Mouse (Mus musculus) kidney, embryonic 14.5 days (tissue): ENCODE data around the gene Rce1. TPM values are rescaled to one million over a fixed set of nuclear protein-coding genes. Genes with fewer than 3 reads are reported as not detected.
"Not testable (repeated sequence)": the region's sequence is repeated elsewhere in the genome, so short reads cannot be mapped to it uniquely, and the experiment has no call there.

ENCODE experiments used
- ATAC-seq: fragments of 200-750 bp; cut with Nextera tagmentation; 2 replicates; pipeline ENCODE4 v1.8.0; 2017; ENCODE audit warnings: moderate number of reproducible peaks, mild to moderate bottlenecking, moderate TSS enrichment, moderate library complexity; ENCODE audit not compliant: low FRiP score, low TSS enrichment
- H3K27ac ChIP-seq: fragments of 300-500 bp; sonication (generic); 2 replicates; pipeline ENCODE4 v1.5.1; 2014; ENCODE audit warnings: low read depth, mild to moderate bottlenecking, low read length, moderate library complexity, mixed read lengths
- H3K27me3 ChIP-seq: fragments of 300-500 bp; sonication (generic); 2 replicates; pipeline ENCODE4 v1.6.1; 2014; ENCODE audit warnings: mild to moderate bottlenecking, low read length; ENCODE audit not compliant: control insufficient read depth, insufficient read depth
- H3K36me3 ChIP-seq: fragments of 300-500 bp; sonication (generic); 2 replicates; pipeline ENCODE4 v1.6.1; 2014; ENCODE audit warnings: low read length, mixed read lengths; ENCODE audit not compliant: control insufficient read depth, insufficient read depth
- H3K4me1 ChIP-seq: fragments of 300-500 bp; sonication (generic); 2 replicates; pipeline ENCODE4 v1.6.1; 2014; ENCODE audit warnings: low read length, mixed read lengths; ENCODE audit not compliant: control insufficient read depth, insufficient read depth
- H3K4me2 ChIP-seq: fragments of 300-500 bp; sonication (generic); replicated peaks from 2 replicates; pipeline ENCODE4 v1.6.1; 2014; ENCODE audit warnings: low read depth, mild to moderate bottlenecking, low read length
- H3K4me3 ChIP-seq: fragments of 300-500 bp; sonication (generic); 2 replicates; pipeline ENCODE4 v1.5.1; 2014; ENCODE audit warnings: mild to moderate bottlenecking, low read length
- H3K9ac ChIP-seq: fragments of 300-500 bp; sonication (generic); 2 replicates; pipeline ENCODE4 v1.6.1; 2014; ENCODE audit warnings: low read depth, mild to moderate bottlenecking, low read length, moderate library complexity
- H3K9me3 ChIP-seq: fragments of 300-500 bp; sonication (generic); 2 replicates; pipeline ENCODE4 v1.6.1; 2016; ENCODE audit warnings: low read length; ENCODE audit not compliant: control insufficient read depth
- WGBS: fragments of 180-500 bp; shearing (Covaris S2); extraction: QIAGEN DNeasy Blood & Tissue Kit; methylation state at CpG from one replicate; pipeline ENCODE4 v1.1.7; 2014; 5-methylcytosine and 5-hydroxymethylcytosine counted together
- polyA plus RNA-seq: library from polyadenylated mRNA; unstranded; fragments of >200 nt; fragmentation: Nextera tagmentation; extraction: Ambion mirVana; gene quantifications from 2 replicates; pipeline ENCODE4 v1.2.1, GENCODE M21; 2014

The Rce1 gene
- polyA plus RNA-seq, 1 experiment from 2014 or later, result 85.0 TPM

DNA sequence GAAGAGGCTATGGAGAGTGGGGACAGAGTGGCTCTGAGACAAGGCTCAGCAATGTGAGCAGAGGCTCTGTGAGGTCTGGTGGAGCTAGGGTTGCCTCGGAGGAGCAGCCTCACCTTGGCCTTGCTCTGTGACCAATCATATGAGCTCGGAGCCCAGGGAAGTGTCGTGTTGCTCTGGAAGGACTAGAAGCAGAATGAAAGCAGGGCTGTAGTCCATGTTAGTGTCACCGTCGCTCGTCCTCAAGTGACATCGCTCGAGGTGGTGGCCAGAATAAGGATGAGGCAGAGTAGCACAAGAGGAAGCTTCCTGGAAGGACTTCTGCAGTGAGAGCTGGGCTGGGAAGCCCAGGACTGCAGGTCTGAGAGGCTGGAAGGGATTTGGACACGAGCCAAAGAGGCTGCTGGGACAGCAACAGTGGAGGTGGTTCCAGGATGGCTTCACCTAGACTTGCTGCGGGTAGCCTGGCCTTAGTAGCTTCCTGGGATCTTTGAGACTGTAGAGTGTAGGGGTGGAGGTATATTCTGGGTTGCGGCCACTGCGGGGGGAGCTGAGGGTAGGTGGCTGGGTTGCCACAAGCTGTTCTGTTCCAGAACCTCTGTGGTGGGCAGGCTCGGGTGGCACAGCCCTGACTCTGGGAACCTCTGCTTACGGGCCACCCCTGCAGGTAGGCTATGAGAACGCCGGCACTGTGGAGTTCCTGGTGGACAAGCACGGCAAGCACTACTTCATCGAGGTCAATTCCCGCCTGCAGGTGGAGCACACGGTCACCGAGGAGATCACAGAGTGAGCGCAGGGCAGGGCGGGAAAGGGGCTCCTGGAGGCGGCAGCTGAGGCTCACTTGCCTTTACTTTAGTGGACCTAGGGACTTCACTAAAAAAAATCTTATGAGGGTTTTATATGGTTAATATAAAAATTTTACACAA, 21.4 kb downstream of the Rce1 start:
- H3K4me1 ChIP-seq, result no peaks in the 10 kb centered on the region
- H3K36me3 ChIP-seq, result no peaks in the 10 kb centered on the region
- no peak overlapping the region for H3K9ac ChIP-seq
- no peaks in the 10 kb centered on the region for H3K27me3 ChIP-seq
- H3K4me3 ChIP-seq, result no peak overlapping the region
- peak; percentile 68 for ATAC-seq
- 36% methylated on average over 24 of the region's 24 CpGs for WGBS
- H3K4me2 ChIP-seq, result no peak overlapping the region; the same call in 1 of the 2 replicates
- no peaks in the 10 kb centered on the region for H3K9me3 ChIP-seq
- H3K27ac ChIP-seq, result no peak overlapping the region

DNA sequence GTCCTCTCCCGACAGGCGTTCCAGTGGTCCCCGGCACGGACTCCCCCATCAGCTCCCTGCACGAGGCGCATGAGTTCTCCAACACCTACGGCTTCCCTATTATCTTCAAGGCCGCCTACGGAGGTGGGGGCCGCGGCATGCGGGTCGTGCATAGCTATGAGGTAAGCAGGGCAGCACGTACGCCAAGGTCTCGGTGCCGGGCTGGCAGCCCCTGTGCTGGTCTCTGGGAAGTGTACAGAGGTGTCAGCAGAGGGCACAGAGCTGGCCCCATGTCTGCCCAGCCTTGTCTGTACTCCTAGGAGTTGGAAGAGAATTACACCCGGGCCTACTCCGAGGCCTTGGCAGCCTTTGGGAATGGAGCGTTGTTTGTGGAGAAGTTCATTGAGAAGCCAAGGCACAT, 23.0 kb downstream of the Rce1 start:
- Histone ChIP-seq H3K27me3 (no peaks in the 10 kb centered on the region), H3K4me3 (no peak overlapping the region), H3K4me2 (no peak overlapping the region), H3K36me3 (no peaks in the 10 kb centered on the region), H3K9ac (no peak overlapping the region), H3K9me3 (no peaks in the 10 kb centered on the region), H3K4me1 (no peaks in the 10 kb centered on the region), H3K27ac (no peak overlapping the region)
- ATAC-seq, result no peak
- 91% methylated on average over 20 of the region's 20 CpGs for WGBS

DNA sequence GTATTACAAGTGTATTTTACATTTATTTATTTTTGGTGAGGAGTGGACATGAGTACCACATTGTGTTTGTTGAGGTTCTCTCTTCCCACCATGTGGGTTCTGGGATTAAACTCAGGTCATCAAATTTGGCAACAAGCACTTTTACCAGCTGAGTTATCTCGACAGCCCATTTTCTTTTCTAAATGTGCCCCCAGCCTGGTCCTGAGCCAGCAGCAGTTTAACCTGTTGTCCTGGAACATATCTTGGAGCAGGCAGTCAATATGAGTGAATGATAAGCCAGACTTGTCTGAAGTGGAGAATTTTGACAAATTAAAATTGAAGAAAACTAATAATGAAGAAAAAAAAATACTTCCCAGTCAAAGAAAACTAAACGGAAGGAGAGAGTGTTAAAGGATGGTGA, 29.4 kb downstream of the Rce1 start:
- H3K27me3 ChIP-seq, result no peaks in the 10 kb centered on the region
- no peaks in the 10 kb centered on the region for H3K9me3 ChIP-seq
- H3K27ac ChIP-seq, result no peak overlapping the region
- ATAC-seq, result no peak
- no peak overlapping the region for H3K9ac ChIP-seq
- no peaks in the 10 kb centered on the region for H3K36me3 ChIP-seq
- no peak overlapping the region for H3K4me3 ChIP-seq
- 86% methylated on average over 2 of the region's 2 CpGs for WGBS
- no peak overlapping the region for H3K4me2 ChIP-seq
- no peaks in the 10 kb centered on the region for H3K4me1 ChIP-seq

DNA sequence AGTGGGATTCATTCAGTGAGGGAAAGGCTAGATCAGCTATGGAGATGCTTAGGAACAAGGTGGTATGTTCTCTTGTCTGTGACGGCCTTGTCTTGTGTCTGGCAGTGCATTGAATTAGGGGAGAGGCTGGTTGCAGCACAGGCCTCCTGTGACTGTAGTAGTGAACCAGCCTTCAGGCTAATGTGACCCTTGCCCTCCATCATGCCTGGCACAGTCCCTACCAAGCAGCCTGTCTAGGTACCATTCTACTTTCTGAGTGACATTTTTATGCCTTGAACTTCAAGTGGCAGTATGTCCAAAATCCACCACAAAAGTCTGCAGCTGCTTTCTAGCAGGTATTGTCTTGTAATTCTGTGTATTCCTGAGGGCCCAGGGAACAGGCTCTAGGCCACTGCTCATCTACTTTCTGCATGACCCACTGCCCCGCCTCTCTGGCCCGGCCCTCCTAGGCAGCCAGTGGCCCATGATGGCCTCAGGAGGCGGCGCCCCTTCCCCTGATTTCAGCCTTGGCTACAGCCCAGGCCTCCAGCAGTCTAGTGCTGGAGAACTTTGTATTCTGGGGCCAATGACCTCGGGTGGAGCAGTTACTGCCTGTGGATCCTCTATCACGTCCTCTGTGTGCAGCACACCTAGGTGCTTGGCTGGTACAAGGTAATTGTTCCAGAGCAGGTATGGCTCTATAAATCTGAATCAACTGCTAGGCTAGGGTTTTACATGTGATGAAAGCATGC, 31.5 kb downstream of the Rce1 start:
- H3K9ac ChIP-seq, result peak overlapping the region; percentile 12; the same call in 1 of the 2 replicates
- ATAC-seq, result no peak
- no peaks in the 10 kb centered on the region for H3K9me3 ChIP-seq
- no peak overlapping the region for H3K4me2 ChIP-seq
- H3K36me3 ChIP-seq, result no peaks in the 10 kb centered on the region
- H3K27me3 ChIP-seq, result no peaks in the 10 kb centered on the region
- 29% methylated on average over 7 of the region's 7 CpGs for WGBS
- no peaks in the 10 kb centered on the region for H3K4me1 ChIP-seq
- H3K27ac ChIP-seq, result no peak overlapping the region
- H3K4me3 ChIP-seq, result no peak overlapping the region

DNA sequence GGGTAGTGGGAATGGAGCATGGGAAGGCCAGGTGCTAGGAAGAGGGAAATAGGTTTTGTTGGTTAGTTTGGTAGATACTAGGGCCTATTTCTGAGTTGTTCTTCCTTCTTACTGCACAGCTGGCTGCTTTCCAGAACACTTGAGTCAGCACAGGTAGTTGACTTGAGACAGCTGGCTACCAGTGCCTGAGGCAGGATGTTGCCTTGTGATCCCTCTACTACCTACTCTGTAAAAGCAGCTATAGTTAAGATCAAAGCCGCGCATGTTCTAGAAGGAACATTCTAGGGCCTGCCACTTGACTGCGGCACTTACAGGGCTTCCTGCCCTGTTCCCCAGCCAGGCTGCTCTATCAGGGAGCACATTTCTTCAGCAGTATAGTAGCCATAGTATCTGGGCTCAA, 35.4 kb downstream of the Rce1 start:
- H3K4me2 ChIP-seq, result no peak overlapping the region
- H3K36me3 ChIP-seq, result no peaks in the 10 kb centered on the region
- no peak overlapping the region for H3K9ac ChIP-seq
- H3K9me3 ChIP-seq, result no peaks in the 10 kb centered on the region
- no peak overlapping the region for H3K4me3 ChIP-seq
- 79% methylated on average over 3 of the region's 3 CpGs for WGBS
- ATAC-seq, result no peak
- H3K27ac ChIP-seq, result no peak overlapping the region
- no peaks in the 10 kb centered on the region for H3K4me1 ChIP-seq
- no peaks in the 10 kb centered on the region for H3K27me3 ChIP-seq

DNA sequence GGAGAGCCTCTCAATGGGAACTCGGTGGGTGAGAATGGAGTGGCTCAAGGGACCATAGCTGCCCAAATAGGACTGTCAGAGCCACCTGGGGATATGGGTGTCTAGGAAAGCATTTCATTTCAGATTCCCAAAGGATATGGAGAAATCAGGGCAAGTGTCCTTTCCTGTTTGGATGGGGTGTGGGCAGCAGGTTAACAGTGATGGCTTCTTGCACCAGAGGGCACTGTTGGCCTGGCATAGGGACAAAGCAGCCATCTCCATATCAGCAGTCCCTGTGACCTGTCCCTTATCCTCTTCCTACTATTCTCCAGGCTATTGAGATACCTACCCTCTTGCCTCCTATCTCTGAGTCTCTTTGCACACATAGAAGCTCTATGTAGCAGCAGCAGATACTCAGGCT, 36.4 kb downstream of the Rce1 start:
- no peak overlapping the region for H3K27ac ChIP-seq
- H3K9ac ChIP-seq, result no peak overlapping the region
- no peaks in the 10 kb centered on the region for H3K36me3 ChIP-seq
- H3K27me3 ChIP-seq, result no peaks in the 10 kb centered on the region
- no peaks in the 10 kb centered on the region for H3K4me1 ChIP-seq
- WGBS, result 79% methylated on average over 1 of the region's 1 CpGs
- no peak for ATAC-seq
- H3K9me3 ChIP-seq, result no peaks in the 10 kb centered on the region
- H3K4me2 ChIP-seq, result no peak overlapping the region
- no peak overlapping the region for H3K4me3 ChIP-seq

DNA sequence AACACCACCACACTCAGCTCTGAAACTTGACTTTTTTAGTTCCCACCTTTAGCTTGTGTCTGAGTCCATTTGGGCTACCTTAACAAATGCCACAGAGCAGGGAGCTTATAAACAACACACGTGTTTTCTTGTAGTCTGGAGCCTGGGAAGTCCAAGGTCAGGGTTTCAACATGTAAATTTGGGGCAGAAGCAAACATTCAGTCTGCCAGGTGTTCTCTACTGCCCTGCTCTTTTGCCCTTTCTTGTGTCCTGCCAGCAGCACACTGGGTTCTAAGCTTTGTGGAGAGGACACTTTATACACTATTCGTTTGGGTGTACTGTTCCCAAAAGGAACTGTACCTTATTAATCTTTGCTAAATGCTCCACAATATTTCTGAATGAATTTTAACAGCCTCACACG, 37.0 kb downstream of the Rce1 start:
- WGBS, result 77% methylated on average over 3 of the region's 3 CpGs
- no peaks in the 10 kb centered on the region for H3K27me3 ChIP-seq
- ATAC-seq, result no peak

DNA sequence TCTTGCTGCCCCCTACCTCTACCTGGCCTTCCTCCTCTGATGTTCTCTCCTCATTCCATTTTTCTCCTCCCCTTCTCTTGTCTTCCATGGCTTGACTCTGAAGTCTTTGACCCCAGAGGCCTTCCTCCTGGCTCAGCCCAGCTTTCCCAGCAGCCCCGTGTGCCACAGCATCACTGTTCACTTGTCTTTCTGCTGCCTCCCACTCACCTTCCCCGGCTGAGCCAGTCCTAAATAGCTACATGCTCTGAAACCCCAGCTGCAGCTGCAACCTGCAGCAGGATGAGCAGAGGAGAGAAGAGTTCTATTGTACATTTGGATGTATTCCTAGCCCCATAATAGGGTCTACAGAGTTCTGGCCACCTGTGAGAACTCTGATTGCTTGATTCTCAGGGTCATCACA, 38.0 kb downstream of the Rce1 start:
- no peak for ATAC-seq
- no peak overlapping the region for H3K27ac ChIP-seq

More for the DNA sequence above, 37.0 kb downstream of the Rce1 start:
- no peak overlapping the region for H3K4me3 ChIP-seq
- H3K4me1 ChIP-seq, result no peaks in the 10 kb centered on the region
- H3K36me3 ChIP-seq, result no peaks in the 10 kb centered on the region
- H3K4me2 ChIP-seq, result no peak overlapping the region
- no peaks in the 10 kb centered on the region for H3K9me3 ChIP-seq
- no peak overlapping the region for H3K27ac ChIP-seq
- H3K9ac ChIP-seq, result no peak overlapping the region

DNA sequence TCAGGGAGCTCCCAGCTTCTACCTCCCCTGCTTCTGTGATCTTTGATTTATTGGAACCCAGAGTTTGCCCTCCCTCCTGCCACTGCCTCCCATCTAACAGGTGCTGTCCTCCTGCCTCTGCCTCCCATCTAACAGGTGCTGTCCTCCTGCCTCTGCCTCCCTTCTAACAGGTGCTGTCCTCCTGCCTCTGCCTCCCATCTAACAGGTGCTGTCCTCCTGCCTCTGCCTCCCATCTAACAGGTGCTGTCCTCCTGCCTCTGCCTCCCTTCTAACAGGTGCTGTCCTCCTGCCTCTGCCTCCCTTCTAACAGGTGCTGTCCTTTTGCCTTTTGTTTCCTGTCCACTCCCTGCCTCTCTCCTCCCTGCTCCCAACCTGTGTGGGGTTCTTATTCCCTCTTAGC, 38.7 kb downstream of the Rce1 start:
- H3K9me3 ChIP-seq, H3K36me3 ChIP-seq, H3K4me3 ChIP-seq, ATAC-seq, H3K4me1 ChIP-seq, H3K9ac ChIP-seq, H3K27ac ChIP-seq, H3K4me2 ChIP-seq, H3K27me3 ChIP-seq: not testable (repeated sequence)

More for the DNA sequence above, 38.0 kb downstream of the Rce1 start:
- H3K9me3 ChIP-seq, result no peaks in the 10 kb centered on the region
- H3K27me3 ChIP-seq, result no peaks in the 10 kb centered on the region
- no peak overlapping the region for H3K4me3 ChIP-seq
- no peaks in the 10 kb centered on the region for H3K4me1 ChIP-seq
- H3K9ac ChIP-seq, result no peak overlapping the region
- WGBS, result 39% methylated on average over 2 of the region's 2 CpGs
- no peak overlapping the region for H3K4me2 ChIP-seq
- no peaks in the 10 kb centered on the region for H3K36me3 ChIP-seq
